Comparison of ENCODE assay signal across 24 mouse cellular contexts in genomic region chr9:122347882-122348281, GRCm38 (mm10). TPM values are rescaled to one million over a fixed set of nuclear protein-coding genes. Genes with fewer than 3 reads are reported as not detected.
DNase-seq lines count a peak whose midpoint lies in the region; ATAC-seq and TF ChIP-seq lines count a peak whose summit lies in the region.
"Had no signal": no experiment of that assay in that cellular context is flagged by ENCODE, and none has a peak within 500 bp of the region (broad histone marks: within the 10 kb centered on the region; RNA-seq: fewer than 3 reads in every experiment).

No protein-coding gene starts in this region.

- peak overlapping the region; percentile 57 for H3K4me2 ChIP-seq in liver, embryonic 14.5 days (ENCODE audit: low read depth)
- H3K4me2 ChIP-seq: embryonic facial prominence, embryonic 13.5 days; forebrain, embryonic 15.5 days; heart, embryonic 13.5 days had no signal

- peak; percentile 63 for ATAC-seq in liver, embryonic 14.5 days (ENCODE audit: insufficient read depth)
- ATAC-seq: forebrain, embryonic 15.5 days; lung, postnatal 0 days; Patski had no signal

- no peak overlapping the region for H3K9ac ChIP-seq in MEL (ENCODE audit: control insufficient read depth, low read depth, low read length, poor library complexity, severe bottlenecking)
- H3K9ac ChIP-seq in liver, embryonic 14.5 days (replicated peaks): peak overlapping the region; percentile 27; the same call in 1 of the 2 replicates
- H3K9ac ChIP-seq: embryonic facial prominence, embryonic 13.5 days; forebrain, embryonic 15.5 days; heart, embryonic 13.5 days had no signal

- H3K27me3 ChIP-seq in MEL (ENCODE audit: control insufficient read depth in 1 of 2, insufficient read depth in 2 of 2, low read length in 2 of 2): no peaks in the 10 kb centered on the region; a peak in 2 of 4 replicates
- peaks cover 6% of the 10 kb centered on the region; the same call in 1 of the 2 replicates for H3K27me3 ChIP-seq in erythroblast, embryonic 14.5 days (ENCODE audit: control insufficient read depth)
- no peaks in the 10 kb centered on the region for H3K27me3 ChIP-seq in liver, embryonic 14.5 days (ENCODE audit: control insufficient read depth, insufficient read depth, low read length)
- H3K27me3 ChIP-seq: embryonic facial prominence, embryonic 13.5 days; forebrain, embryonic 15.5 days; heart, embryonic 13.5 days; Patski had no signal

- H3K27ac ChIP-seq in MEL (ENCODE audit: control insufficient read depth, low read depth, low read length): peak overlapping the region; percentile 48
- H3K27ac ChIP-seq in liver, embryonic 14.5 days: peak overlapping the region; percentile 72
- H3K27ac ChIP-seq: embryonic facial prominence, embryonic 13.5 days; forebrain, embryonic 15.5 days; heart, embryonic 13.5 days; limb, embryonic 10.5 days; macrophage; midbrain, embryonic 10.5 days had no signal

- H3K9me3 ChIP-seq in MEL (replicated peaks; ENCODE audit: insufficient read depth, low read length): no peaks in the 10 kb centered on the region
- H3K9me3 ChIP-seq in erythroblast, embryonic 14.5 days (ENCODE audit: control insufficient read depth, low read length): no peaks in the 10 kb centered on the region
- no peaks in the 10 kb centered on the region for H3K9me3 ChIP-seq in liver, embryonic 14.5 days (ENCODE audit: control insufficient read depth, low read length)
- H3K9me3 ChIP-seq: embryonic facial prominence, embryonic 13.5 days; forebrain, embryonic 15.5 days; heart, embryonic 13.5 days; limb, embryonic 10.5 days; midbrain, embryonic 10.5 days had no signal

- no peak for TF ChIP-seq POLR2A in MEL (IDR thresholded peaks at IDR 0.05; ENCODE audit: control insufficient read depth in 1 of 2, insufficient read depth in 1 of 2, low read depth in 1 of 2, low read length in 2 of 2, poor library complexity in 1 of 2)

- H3K4me1 ChIP-seq in MEL (ENCODE audit: control insufficient read depth in 1 of 2, insufficient read depth in 2 of 2, low read length in 2 of 2): peaks cover 20 to 30% of the 10 kb centered on the region in 2 experiments
- H3K4me1 ChIP-seq in erythroblast, embryonic 14.5 days (ENCODE audit: control insufficient read depth): peaks cover 65% of the 10 kb centered on the region
- peaks cover 45 to 46% of the 10 kb centered on the region in 2 experiments for H3K4me1 ChIP-seq in liver, embryonic 14.5 days (replicated peaks; ENCODE audit: control insufficient read depth in 2 of 2, insufficient read depth in 2 of 2, low read length in 1 of 2)

- TF ChIP-seq CTCF in MEL (IDR thresholded peaks at IDR 0.05 in 2 of 3, conservative IDR thresholded peaks at IDR 0.05 in 1 of 3; ENCODE audit: control insufficient read depth in 1 of 3, insufficient read depth in 1 of 3, low read depth in 2 of 3, low read length in 3 of 3, poor library complexity in 1 of 3, severe bottlenecking in 1 of 3): no peak
- TF ChIP-seq CTCF in liver, embryonic 14.5 days (IDR thresholded peaks at IDR 0.05; ENCODE audit: low read depth): no peak

- 17% methylated on average over 1 of the region's 1 CpGs for WGBS in liver, embryonic 14.5 days (ENCODE audit: insufficient replicate concordance)

- no peak overlapping the region for H3K4me3 ChIP-seq in MEL (ENCODE audit: control insufficient read depth in 1 of 2, insufficient read depth in 1 of 2, low read depth in 2 of 2, low read length in 2 of 2)
- peak overlapping the region; percentile 15 for H3K4me3 ChIP-seq in erythroblast, embryonic 14.5 days (replicated peaks)
- H3K4me3 ChIP-seq in liver, embryonic 14.5 days (ENCODE audit: insufficient read depth in 1 of 2, low read depth in 2 of 2, low read length in 2 of 2): no peak overlapping the region
- H3K4me3 ChIP-seq: embryonic facial prominence, embryonic 13.5 days; forebrain, embryonic 15.5 days; heart, embryonic 13.5 days; limb, embryonic 10.5 days; midbrain, embryonic 10.5 days had no signal

- TF ChIP-seq EP300 in MEL (IDR thresholded peaks at IDR 0.05; ENCODE audit: low read depth in 1 of 2, low read length in 2 of 2): peak; percentile 75 to 83
- TF ChIP-seq EP300 in liver, embryonic 14.5 days (IDR thresholded peaks at IDR 0.05; ENCODE audit: low read depth): peak; percentile 92

- peak; percentile 1 for DNase-seq in heart, adult 11 months
- DNase-seq in heart, adult 8-10 months (ENCODE audit: low spot score): no peak
- peak; percentile 65 for DNase-seq in MEL (ENCODE audit: low read depth, low spot score)
- DNase-seq in liver, embryonic 14.5 days (ENCODE audit: low read depth in 3 of 3, low spot score in 3 of 3): peak; percentile 73 to 78 (median 77)
- no peak for DNase-seq in natural killer cell, adult 2 months (ENCODE audit: low spot score in 2 of 2)
- DNase-seq in cerebellum, adult 9-10 months: no peak
- no peak for DNase-seq in thymus, postnatal 25 days
- DNase-seq: adrenal gland, adult 2 months; cerebellum, adult 11 months; cerebellum, postnatal 25 days; embryo, embryonic 11 days; heart, postnatal 14 days; kidney, adult 18-20 months; layer of hippocampus, adult 9-11 months; thymus, postnatal 14 days had no signal

- H3K79me2 ChIP-seq in MEL (ENCODE audit: control insufficient read depth, insufficient read depth, low read length, poor library complexity): peaks cover 4% of the 10 kb centered on the region

- H3K36me3 ChIP-seq in MEL (ENCODE audit: control insufficient read depth in 1 of 2, insufficient read depth in 2 of 2, low read length in 2 of 2): peaks cover 0 to 34% of the 10 kb centered on the region in 2 experiments; a peak in 2 of 4 replicates
- peaks cover 6% of the 10 kb centered on the region for H3K36me3 ChIP-seq in erythroblast, embryonic 14.5 days (ENCODE audit: control insufficient read depth)
- H3K36me3 ChIP-seq in liver, embryonic 14.5 days (replicated peaks; ENCODE audit: control insufficient read depth, insufficient read depth, low read depth): no peaks in the 10 kb centered on the region
- H3K36me3 ChIP-seq: embryonic facial prominence, embryonic 13.5 days; forebrain, embryonic 15.5 days; heart, embryonic 13.5 days; limb, embryonic 10.5 days; midbrain, embryonic 10.5 days had no signal

- TF ChIP-seq RAD21 in MEL (IDR thresholded peaks at IDR 0.05; ENCODE audit: low read depth, low read length): no peak

TF ChIP-seq in MEL, 35 proteins besides CTCF, POLR2A, EP300 and RAD21:
- no peak for TF ChIP-seq ZMIZ1 (IDR thresholded peaks at IDR 0.05; ENCODE audit: low read depth, low read length)
- no peak for TF ChIP-seq RCOR1 (IDR thresholded peaks at IDR 0.05; ENCODE audit: low read depth, low read length)
- TF ChIP-seq MAX (IDR thresholded peaks at IDR 0.05; ENCODE audit: low read length): no peak
- no peak for TF ChIP-seq ELF1 (IDR thresholded peaks at IDR 0.05; ENCODE audit: low read depth, low read length)
- TF ChIP-seq TCF12 (IDR thresholded peaks at IDR 0.05; ENCODE audit: low read depth, low read length): peak; percentile 93
- no peak for TF ChIP-seq UBTF (IDR thresholded peaks at IDR 0.05; ENCODE audit: borderline replicate concordance, insufficient read depth, low read depth, low read length)
- no peak for TF ChIP-seq POLR2AphosphoS2 (IDR thresholded peaks at IDR 0.05; ENCODE audit: low read length)
- TF ChIP-seq MAFK (IDR thresholded peaks at IDR 0.05; ENCODE audit: borderline replicate concordance, low read depth, low read length): no peak
- TF ChIP-seq SIN3A (IDR thresholded peaks at IDR 0.05; ENCODE audit: low read length): peak; percentile 39; the same call in 1 of the 2 replicates
- no peak for TF ChIP-seq NRF1 (IDR thresholded peaks at IDR 0.05; ENCODE audit: insufficient read depth, low read depth, low read length, poor library complexity, severe bottlenecking)
- no peak for TF ChIP-seq KAT2A (conservative IDR thresholded peaks at IDR 0.05; ENCODE audit: low read depth, low read length)
- no peak for TF ChIP-seq BHLHE40 (IDR thresholded peaks at IDR 0.05; ENCODE audit: borderline replicate concordance, low read depth, low read length)
- peak; percentile 90 for TF ChIP-seq GATA1 (IDR thresholded peaks at IDR 0.05; ENCODE audit: low read depth, low read length)
- peak; percentile 72 for TF ChIP-seq TAL1 (IDR thresholded peaks at IDR 0.05; ENCODE audit: low read length)
- TF ChIP-seq MAZ (IDR thresholded peaks at IDR 0.05; ENCODE audit: low read depth, low read length): no peak
- TF ChIP-seq TBP (IDR thresholded peaks at IDR 0.05; ENCODE audit: low read depth, low read length): no peak
- no peak for TF ChIP-seq ZNF384 (IDR thresholded peaks at IDR 0.05; ENCODE audit: low read depth, low read length)
- TF ChIP-seq USF2 (IDR thresholded peaks at IDR 0.05; ENCODE audit: borderline replicate concordance in 1 of 2, insufficient read depth in 1 of 2, low read depth in 1 of 2, low read length in 2 of 2): no peak
- peak; percentile 78 for TF ChIP-seq ETS1 (IDR thresholded peaks at IDR 0.05; ENCODE audit: low read depth, low read length)

RNA-seq across cellular contexts. Expression of gene Abhd5, which starts 3.5 kb away (rescaled TPM):
- total RNA-seq in heart, adult 8-10 months (2022): 10 to 100 TPM; 60.7 to 70.5 (median 66.4) TPM
- 14.2 and 14.3 TPM in 2 replicates for total RNA-seq in MEL (2012; rRNA removed)
- polyA plus RNA-seq in MEL (2012; ENCODE audit: insufficient read depth in 1 of 2, insufficient read length in 2 of 2, low read depth in 1 of 2, low replicate concordance in 2 of 2, missing spikeins in 1 of 2): 10 to 100 TPM in 1 of 2 experiments, not detected in 1; 20.2 TPM
- 1.8 and 3.6 TPM in 2 replicates for polyA plus RNA-seq in erythroblast, embryonic 14.5 days (2012)
- polyA plus RNA-seq in liver, embryonic 14.5 days (2012; rRNA removed): 15.6 and 16.7 TPM in 2 replicates
- 26.0 and 26.1 TPM in 2 replicates for polyA plus RNA-seq in liver, embryonic 14.5 days (2014; fragmentation: Nextera tagmentation; extraction: Ambion mirVana)

RNA-seq across cellular contexts. Expression of gene Ano10, which starts 53.7 kb away (rescaled TPM):
- total RNA-seq in heart, adult 8-10 months (2022): 100 to 1,000 TPM; 114 to 261 (median 181) TPM
- 0.29 and 0.54 TPM in 2 replicates for total RNA-seq in MEL (2012; rRNA removed)
- 1 to 10 TPM in 1 of 2 experiments, not detected in 1; 3.1 TPM for polyA plus RNA-seq in MEL (2012; ENCODE audit: insufficient read depth in 1 of 2, insufficient read length in 2 of 2, low read depth in 1 of 2, low replicate concordance in 2 of 2, missing spikeins in 1 of 2)
- 0.10 TPM in 1 of 2 replicates, not detected in the other for polyA plus RNA-seq in erythroblast, embryonic 14.5 days (2012)
- 6.4 and 6.9 TPM in 2 replicates for polyA plus RNA-seq in liver, embryonic 14.5 days (2012; rRNA removed)
- 11.2 and 11.4 TPM in 2 replicates for polyA plus RNA-seq in liver, embryonic 14.5 days (2014; fragmentation: Nextera tagmentation; extraction: Ambion mirVana)

Comparison
In these comparisons a context has a peak if more than half of its experiments do, and no peak if none do; other contexts are left out.
1. DNase-seq: peak in heart, adult 11 months (single experiment), MEL (single experiment) and liver, embryonic 14.5 days (3 of 3); none in heart, adult 8-10 months (single experiment), natural killer cell, adult 2 months (0 of 2), cerebellum, adult 9-10 months (single experiment) and thymus, postnatal 25 days (single experiment).